Mouse (Mus musculus): ENCODE measurements at regions not wholly inside any gene's neighbourhood (a gene's known extent, or its start where the extent isn't known, plus 50 kb on each side); places are given as distances from the start of the nearest gene placed in this dataset.
A peak's percentile ranks its signal among the peaks of the same experiment; 100 is the strongest.

DNA sequence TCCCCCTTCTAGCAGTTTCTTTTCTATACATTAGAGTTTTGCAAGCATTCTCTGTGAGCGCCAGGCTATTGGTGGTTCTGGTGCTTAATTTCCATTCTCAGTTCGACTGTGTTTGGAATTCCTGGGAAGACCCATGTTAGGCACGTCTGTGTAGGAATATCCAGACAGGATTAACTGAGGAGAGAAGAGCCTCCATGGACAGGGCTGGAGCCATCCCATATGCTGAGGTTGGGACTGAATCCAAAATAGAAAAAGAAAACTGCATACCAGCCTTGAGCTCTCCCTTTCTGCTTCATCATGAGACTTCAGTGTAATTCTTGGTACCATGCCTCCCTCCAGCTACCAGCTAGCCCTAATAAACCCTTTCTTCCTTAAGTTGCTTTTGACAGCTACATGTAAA lies 595.3 kb downstream of the Dok5 start:
- Histone ChIP-seq H3K27ac (replicated peaks) (no peak overlapping the region), H3K4me2 (no peak overlapping the region), H3K27me3 (replicated peaks) (no peaks in the 10 kb centered on the region), H3K4me1 (no peaks in the 10 kb centered on the region), H3K4me3 (no peak overlapping the region), H3K9ac (no peak overlapping the region), H3K36me3 (no peaks in the 10 kb centered on the region), H3K9me3 (no peaks in the 10 kb centered on the region)
- 51% methylated on average over 3 of the region's 3 CpGs for WGBS
- no peak for ATAC-seq (ENCODE audit: extremely low read depth, insufficient number of reproducible peaks, low FRiP score, low TSS enrichment)

DNA sequence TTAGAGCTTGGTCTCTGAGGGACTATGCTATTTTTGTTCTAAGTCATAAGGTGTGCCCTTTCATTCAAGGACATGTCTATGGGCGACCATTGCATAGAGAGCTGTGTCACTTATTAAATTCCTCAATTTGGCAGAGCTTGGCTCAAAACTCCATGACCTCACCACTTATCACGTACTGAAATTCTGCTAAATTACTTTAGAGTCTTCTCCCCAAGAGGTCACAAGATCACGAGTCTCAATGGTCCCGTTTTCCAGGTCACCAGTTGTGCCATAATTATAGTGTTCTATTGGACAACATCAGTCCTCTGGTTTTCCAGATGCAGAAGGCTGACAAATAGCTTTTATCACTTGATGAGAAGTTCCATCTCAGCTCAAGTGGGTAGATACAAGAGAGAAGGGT lies 576.9 kb downstream of the Dok5 start:
- H3K9me3 ChIP-seq: no peaks in the 10 kb centered on the region
- H3K4me1 ChIP-seq: no peaks in the 10 kb centered on the region
- H3K9ac ChIP-seq: no peak overlapping the region
- no peaks in the 10 kb centered on the region for H3K36me3 ChIP-seq
- ATAC-seq (ENCODE audit: extremely low read depth, insufficient number of reproducible peaks, low FRiP score, low TSS enrichment): no peak
- no peak overlapping the region for H3K4me3 ChIP-seq
- H3K27ac ChIP-seq (replicated peaks): no peak overlapping the region
- H3K4me2 ChIP-seq: no peak overlapping the region
- WGBS: 69% methylated on average over 4 of the region's 4 CpGs
- H3K27me3 ChIP-seq (replicated peaks): no peaks in the 10 kb centered on the region

DNA sequence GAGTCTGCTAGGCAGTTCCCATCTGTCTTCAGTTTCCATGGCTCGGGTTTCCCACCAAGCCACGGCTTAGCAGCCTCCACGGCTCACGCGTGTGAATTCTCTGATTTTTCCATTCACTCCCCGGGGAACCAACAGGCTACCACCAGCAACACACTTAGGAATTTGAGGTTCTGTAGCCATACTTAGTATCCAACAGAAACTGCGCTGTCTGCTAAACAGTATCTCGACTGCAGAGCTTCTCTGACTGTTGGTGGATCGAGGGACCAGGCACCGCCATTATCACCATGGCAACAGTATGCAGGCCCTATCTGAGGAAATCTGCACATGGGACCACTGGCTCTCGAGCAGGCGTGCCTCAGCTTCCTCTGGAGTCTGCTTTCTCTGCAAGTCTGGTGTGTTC lies 574.4 kb downstream of the Dok5 start:
- no peaks in the 10 kb centered on the region for H3K9me3 ChIP-seq
- H3K4me1 ChIP-seq: no peaks in the 10 kb centered on the region
- no peak overlapping the region for H3K4me2 ChIP-seq
- no peak for ATAC-seq (ENCODE audit: extremely low read depth, insufficient number of reproducible peaks, low FRiP score, low TSS enrichment)
- H3K27ac ChIP-seq (replicated peaks): no peak overlapping the region
- no peak overlapping the region for H3K4me3 ChIP-seq
- 54% methylated on average over 12 of the region's 12 CpGs for WGBS
- H3K9ac ChIP-seq: no peak overlapping the region
- H3K27me3 ChIP-seq (replicated peaks): no peaks in the 10 kb centered on the region
- no peaks in the 10 kb centered on the region for H3K36me3 ChIP-seq

DNA sequence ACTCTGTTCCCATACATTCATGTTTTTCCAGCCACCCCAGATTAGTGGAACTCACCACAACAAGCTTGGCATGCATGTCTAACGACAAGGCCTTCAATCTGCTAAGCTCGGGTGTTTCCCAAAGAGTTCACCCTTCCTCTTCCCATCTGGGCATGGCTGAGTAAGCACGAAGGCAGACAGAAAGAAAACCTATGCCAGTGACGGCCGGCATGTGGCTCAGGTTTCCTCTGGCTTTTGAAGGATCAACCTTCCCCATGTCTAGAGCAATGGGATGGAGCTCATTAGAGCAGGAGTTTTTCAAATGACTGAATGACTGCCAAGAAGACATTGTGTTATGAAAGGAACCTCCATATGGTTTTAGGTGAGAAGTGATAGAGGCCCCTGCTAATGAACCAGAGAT lies 566.9 kb downstream of the Dok5 start:
- WGBS: 72% methylated on average over 5 of the region's 5 CpGs
- Histone ChIP-seq H3K27ac (replicated peaks) (no peak overlapping the region), H3K36me3 (no peaks in the 10 kb centered on the region), H3K4me2 (no peak overlapping the region), H3K9ac (no peak overlapping the region), H3K9me3 (no peaks in the 10 kb centered on the region), H3K4me1 (no peaks in the 10 kb centered on the region), H3K4me3 (no peak overlapping the region), H3K27me3 (replicated peaks) (no peaks in the 10 kb centered on the region)
- ATAC-seq (ENCODE audit: extremely low read depth, insufficient number of reproducible peaks, low FRiP score, low TSS enrichment): no peak

DNA sequence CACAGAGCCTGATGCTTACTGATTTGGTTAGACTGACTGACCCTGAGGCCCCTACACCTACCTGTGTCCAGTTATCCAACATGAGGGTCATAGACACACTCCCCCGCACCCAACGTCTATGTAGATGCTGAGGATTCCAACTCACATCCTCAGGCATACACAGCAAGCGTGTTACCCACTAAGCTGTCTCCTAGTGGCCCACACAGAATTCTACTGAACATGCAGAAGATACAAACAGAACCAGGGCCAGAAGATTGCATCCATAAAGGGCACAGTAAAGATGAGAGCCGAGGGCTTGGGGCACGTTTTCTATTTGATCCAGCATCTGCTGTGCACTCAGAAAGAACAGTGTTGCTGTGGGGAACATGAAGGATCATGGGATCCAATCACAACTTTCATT lies 564.0 kb downstream of the Dok5 start:
- 77% methylated on average over 5 of the region's 5 CpGs for WGBS
- no peak for ATAC-seq (ENCODE audit: extremely low read depth, insufficient number of reproducible peaks, low FRiP score, low TSS enrichment)

DNA sequence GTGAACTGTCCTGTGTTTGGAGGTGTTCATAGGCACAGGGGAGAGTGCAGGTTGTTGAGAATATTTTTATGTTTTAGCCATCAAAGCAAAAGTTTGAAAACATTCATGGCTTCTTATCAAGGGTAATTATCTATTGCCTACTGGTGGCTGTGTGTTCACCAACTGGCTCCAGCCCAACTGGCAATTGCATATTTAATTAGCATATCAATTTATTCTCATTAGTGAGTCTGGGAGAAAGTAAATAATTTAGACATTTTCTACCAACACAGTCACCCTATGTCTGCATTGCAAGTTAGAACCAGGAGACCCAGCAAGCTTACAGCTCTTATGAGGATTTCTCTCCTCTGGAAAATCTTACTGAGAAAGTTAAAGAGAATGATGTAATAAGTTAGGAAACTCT lies 561.0 kb downstream of the Dok5 start:
- Histone ChIP-seq H3K27ac (replicated peaks) (no peak overlapping the region), H3K27me3 (replicated peaks) (no peaks in the 10 kb centered on the region), H3K9ac (no peak overlapping the region), H3K9me3 (no peaks in the 10 kb centered on the region), H3K4me2 (no peak overlapping the region), H3K36me3 (no peaks in the 10 kb centered on the region), H3K4me3 (no peak overlapping the region), H3K4me1 (no peaks in the 10 kb centered on the region)
- no peak for ATAC-seq (ENCODE audit: extremely low read depth, insufficient number of reproducible peaks, low FRiP score, low TSS enrichment)

More for the DNA sequence above, 564.0 kb downstream of the Dok5 start:
- H3K9ac ChIP-seq: no peak overlapping the region
- H3K4me3 ChIP-seq: no peak overlapping the region
- no peaks in the 10 kb centered on the region for H3K4me1 ChIP-seq
- no peak overlapping the region for H3K27ac ChIP-seq (replicated peaks)
- no peaks in the 10 kb centered on the region for H3K9me3 ChIP-seq
- no peaks in the 10 kb centered on the region for H3K27me3 ChIP-seq (replicated peaks)
- H3K4me2 ChIP-seq: no peak overlapping the region
- H3K36me3 ChIP-seq: no peaks in the 10 kb centered on the region

- Histone ChIP-seq H3K4me3 (no peak overlapping the region), H3K36me3 (no peaks in the 10 kb centered on the region), H3K9me3 (peaks cover 1% of the 10 kb centered on the region), H3K9ac (no peak overlapping the region), H3K27ac (replicated peaks) (no peak overlapping the region), H3K27me3 (replicated peaks) (no peaks in the 10 kb centered on the region), H3K4me2 (no peak overlapping the region), H3K4me1 (no peaks in the 10 kb centered on the region)
- no peak for ATAC-seq (ENCODE audit: extremely low read depth, insufficient number of reproducible peaks, low FRiP score, low TSS enrichment)
- 45% methylated on average over 6 of the region's 6 CpGs for WGBS
These were observed 554.2 kb downstream of the Dok5 start for GRCm38 (mm10) chr2:171285719-171286394.

DNA sequence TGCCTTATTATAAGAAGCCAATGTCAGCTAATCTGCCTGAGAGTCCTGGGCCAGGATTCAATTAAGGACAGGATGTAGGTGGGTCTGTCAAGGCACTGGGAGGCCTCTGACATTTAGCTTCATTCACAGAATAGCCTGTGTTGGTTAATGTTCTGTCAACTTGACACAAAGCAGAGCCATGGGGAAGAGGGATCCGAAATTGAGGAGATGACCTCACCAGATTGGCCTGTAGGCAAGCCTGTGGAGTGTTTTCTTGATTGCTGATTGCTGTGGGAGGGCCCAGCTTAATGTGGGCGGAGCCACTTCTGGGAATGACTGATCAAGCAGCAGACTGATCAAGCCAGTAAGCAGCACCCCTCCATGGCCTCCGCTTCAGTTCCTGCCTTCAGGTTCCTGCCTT lies 548.5 kb downstream of the Dok5 start:
- no peak overlapping the region for H3K27ac ChIP-seq (replicated peaks)
- ATAC-seq (ENCODE audit: extremely low read depth, insufficient number of reproducible peaks, low FRiP score, low TSS enrichment): 0 out of 2 replicates have a peak, but pooled peaks have one; percentile 46
- peaks cover 8% of the 10 kb centered on the region; the same call in 1 of the 2 replicates for H3K4me1 ChIP-seq
- no peak overlapping the region for H3K4me2 ChIP-seq
- H3K27me3 ChIP-seq (replicated peaks): no peaks in the 10 kb centered on the region
- H3K9ac ChIP-seq: no peak overlapping the region
- no peaks in the 10 kb centered on the region for H3K36me3 ChIP-seq
- WGBS: 50% methylated on average over 3 of the region's 3 CpGs
- H3K9me3 ChIP-seq: peaks cover 7% of the 10 kb centered on the region
- H3K4me3 ChIP-seq: no peak overlapping the region

DNA sequence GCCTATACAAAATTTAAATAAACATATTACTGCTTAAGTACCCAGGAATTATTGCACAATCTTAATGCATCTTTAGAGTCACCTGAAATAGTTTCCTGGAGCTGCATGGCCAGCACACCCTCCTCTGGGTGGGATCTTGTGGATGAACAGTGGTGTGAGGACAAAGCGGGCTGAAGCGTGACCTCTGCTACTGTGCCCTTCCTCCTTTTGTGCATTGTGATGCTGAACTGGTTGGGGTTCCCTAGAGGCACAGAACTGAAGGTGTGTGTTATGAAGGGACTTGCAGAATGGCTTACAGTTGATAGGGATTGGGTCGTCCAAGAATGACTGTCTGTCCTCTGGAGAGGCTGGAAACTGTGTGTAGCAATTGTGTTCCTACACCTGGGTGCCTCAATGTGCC lies 547.7 kb downstream of the Dok5 start:
- 78% methylated on average over 3 of the region's 3 CpGs for WGBS
- no peak overlapping the region for H3K9ac ChIP-seq
- H3K4me1 ChIP-seq: peaks cover 8% of the 10 kb centered on the region; the same call in 1 of the 2 replicates
- H3K4me2 ChIP-seq: no peak overlapping the region
- H3K27me3 ChIP-seq (replicated peaks): no peaks in the 10 kb centered on the region
- no peak overlapping the region for H3K4me3 ChIP-seq
- no peaks in the 10 kb centered on the region for H3K36me3 ChIP-seq
- no peak for ATAC-seq (ENCODE audit: extremely low read depth, insufficient number of reproducible peaks, low FRiP score, low TSS enrichment)
- peaks cover 7% of the 10 kb centered on the region for H3K9me3 ChIP-seq
- no peak overlapping the region for H3K27ac ChIP-seq (replicated peaks)

DNA sequence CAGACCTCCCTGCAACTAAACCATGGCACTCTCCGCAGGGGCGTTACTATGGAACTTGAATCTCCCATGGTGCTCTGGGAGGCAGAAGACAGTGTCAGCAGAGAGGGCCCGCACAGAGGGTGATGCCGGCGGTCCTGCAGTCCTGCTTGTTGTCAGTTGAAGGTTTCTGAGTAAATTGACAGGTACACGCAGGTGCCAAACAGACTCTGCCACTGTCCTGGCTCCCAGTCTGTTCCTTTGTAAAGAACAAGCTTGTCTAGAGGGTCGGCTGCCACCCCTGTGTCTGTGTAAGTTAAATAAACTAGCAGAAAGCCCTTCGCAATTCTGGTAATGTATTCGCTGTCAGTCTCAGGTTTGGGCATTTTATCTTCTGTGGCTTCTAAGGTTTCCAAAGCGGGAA lies 521.6 kb downstream of the Dok5 start:
- H3K4me1 ChIP-seq: no peaks in the 10 kb centered on the region

GRCm38 (mm10) chr2:171245391-171245790 lies 513.8 kb downstream of the Dok5 start:
- no peaks in the 10 kb centered on the region for H3K4me1 ChIP-seq
- no peak overlapping the region for H3K4me2 ChIP-seq
- no peaks in the 10 kb centered on the region for H3K36me3 ChIP-seq
- H3K9me3 ChIP-seq: no peaks in the 10 kb centered on the region
- no peak overlapping the region for H3K27ac ChIP-seq (replicated peaks)
- ATAC-seq (ENCODE audit: extremely low read depth, insufficient number of reproducible peaks, low FRiP score, low TSS enrichment): no peak
- H3K4me3 ChIP-seq: no peak overlapping the region
- no peaks in the 10 kb centered on the region for H3K27me3 ChIP-seq (replicated peaks)
- no peak overlapping the region for H3K9ac ChIP-seq
- 39% methylated on average over 4 of the region's 4 CpGs for WGBS

More for the DNA sequence above, 521.6 kb downstream of the Dok5 start:
- Histone ChIP-seq H3K9ac (no peak overlapping the region), H3K36me3 (no peaks in the 10 kb centered on the region), H3K4me2 (peak overlapping the region; percentile 38), H3K4me3 (no peak overlapping the region), H3K27me3 (replicated peaks) (no peaks in the 10 kb centered on the region), H3K9me3 (no peaks in the 10 kb centered on the region), H3K27ac (replicated peaks) (no peak overlapping the region)
- no peak for ATAC-seq (ENCODE audit: extremely low read depth, insufficient number of reproducible peaks, low FRiP score, low TSS enrichment)
- WGBS: 35% methylated on average over 10 of the region's 10 CpGs

DNA sequence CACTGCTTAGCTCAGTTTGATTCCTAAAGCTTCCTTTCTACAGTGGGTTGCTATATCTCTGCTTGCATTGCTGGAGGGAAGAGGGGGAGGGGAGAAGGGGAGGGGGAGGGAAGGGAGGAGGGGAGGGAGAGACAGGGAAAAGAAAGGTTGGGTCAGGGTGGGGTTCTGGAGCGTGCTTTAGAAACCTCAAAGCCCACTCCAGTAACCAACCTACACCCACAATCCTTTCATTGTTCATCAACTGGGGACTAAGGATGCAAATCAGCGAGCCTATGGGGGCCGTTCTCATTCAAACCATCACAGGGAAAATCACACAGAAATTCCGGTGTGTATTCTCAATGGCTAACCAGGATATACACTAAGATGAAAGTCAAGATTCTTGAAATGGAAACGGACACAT lies 510.7 kb downstream of the Dok5 start:
- no peak overlapping the region for H3K9ac ChIP-seq
- H3K9me3 ChIP-seq: no peaks in the 10 kb centered on the region
- H3K4me3 ChIP-seq: no peak overlapping the region
- no peak overlapping the region for H3K27ac ChIP-seq (replicated peaks)
- 73% methylated on average over 5 of the region's 5 CpGs for WGBS
- no peak overlapping the region for H3K4me2 ChIP-seq
- H3K36me3 ChIP-seq: no peaks in the 10 kb centered on the region
- H3K4me1 ChIP-seq: no peaks in the 10 kb centered on the region
- no peaks in the 10 kb centered on the region for H3K27me3 ChIP-seq (replicated peaks)
- no peak for ATAC-seq (ENCODE audit: extremely low read depth, insufficient number of reproducible peaks, low FRiP score, low TSS enrichment)
